Mouse (Mus musculus): ENCODE results near the gene Dennd6b. TPM values are rescaled to one million over a fixed set of nuclear protein-coding genes. Genes with fewer than 3 reads are reported as not detected.

The Dennd6b gene
- total and polyA plus RNA-seq, 3 experiments: 4.1 to 9.1 (median 9.0) TPM

DNA sequence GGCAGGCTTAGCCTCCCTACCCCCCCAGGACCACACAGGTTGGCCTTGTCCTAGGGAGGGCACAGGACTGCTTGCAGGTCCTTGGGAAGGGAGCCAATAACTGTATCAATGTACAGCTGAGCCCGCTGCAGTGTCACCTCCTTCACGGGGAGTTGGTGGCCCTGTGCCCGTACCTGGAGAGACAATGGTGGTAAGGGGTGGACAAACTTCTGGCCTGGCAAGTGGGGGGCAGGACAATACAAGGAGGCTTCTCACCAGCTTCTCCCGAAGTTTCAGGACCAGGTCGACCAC is 11.4 kb downstream of the Dennd6b start:
- Histone ChIP-seq H3K79me2 (replicated peaks; ENCODE audit: control insufficient read depth, extremely low read depth, insufficient read depth, poor library complexity, severe bottlenecking) (no peaks in the 10 kb centered on the region), H3K36me3 (replicated peaks in 1 of 2; ENCODE audit: control insufficient read depth in 1 of 2, insufficient read depth in 1 of 2, low read length in 1 of 2) (peaks cover 28 to 82% of the 10 kb centered on the region in 2 experiments), H3K4me3 (replicated peaks in 1 of 3; ENCODE audit: low read depth in 2 of 3, low read length in 2 of 3, poor library complexity in 1 of 3) (no peak overlapping the region), H3K27me3 (replicated peaks) (no peaks in the 10 kb centered on the region), H3K9ac (ENCODE audit: insufficient read depth, low read depth) (no peak overlapping the region), H3K4me2 (ENCODE audit: insufficient read depth, low read depth, poor library complexity, severe bottlenecking) (no peak overlapping the region), H3K27ac (ENCODE audit: insufficient read depth, low read depth) (no peak overlapping the region), H3K9me3 (replicated peaks; ENCODE audit: low read length) (peaks cover 8% of the 10 kb centered on the region), H3K4me1 (ENCODE audit: control insufficient read depth in 1 of 2, insufficient read depth in 2 of 2) (peaks cover 4 to 9% of the 10 kb centered on the region in 2 experiments; a peak in 1 of 4 replicates)
- in situ Hi-C loops (cut with MboI; ENCODE audit: low pct_ligation_motif_present, low pct_unique_long_range_greater_than_20kb, low sequenced_read_pairs) (no loop called here), dilution Hi-C loops (cut with MboI; ENCODE audit: extremely low pct_ligation_motif_present, extremely low pct_unique_long_range_greater_than_20kb, low sequenced_read_pairs) (no loop called here)
- no peak for DNase-seq (ENCODE audit: extremely low read depth)
- no peak for TF ChIP-seq BHLHE40 (IDR thresholded peaks at IDR 0.05; ENCODE audit: low read depth, low read length)
- no peak for TF ChIP-seq E2F4 (IDR thresholded peaks at IDR 0.05; ENCODE audit: insufficient replicate concordance, low read depth, low read length)
- no peak for TF ChIP-seq POLR2A (IDR thresholded peaks at IDR 0.05; ENCODE audit: low read depth, low read length)
- no peak for TF ChIP-seq USF1 (IDR thresholded peaks at IDR 0.05; ENCODE audit: low read depth, low read length)
- no peak for TF ChIP-seq TBP (conservative IDR thresholded peaks at IDR 0.05; ENCODE audit: low read depth, low read length)
- no peak for TF ChIP-seq USF2 (conservative IDR thresholded peaks at IDR 0.05; ENCODE audit: low read depth, low read length)
- TF ChIP-seq IRF4 (IDR thresholded peaks at IDR 0.05; ENCODE audit: low read depth, low read length): no peak
- TF ChIP-seq RCOR1 (conservative IDR thresholded peaks at IDR 0.05; ENCODE audit: low read depth, low read length): no peak
- no peak for TF ChIP-seq KAT2A (IDR thresholded peaks at IDR 0.05; ENCODE audit: insufficient replicate concordance, low read length)
- TF ChIP-seq ZMIZ1 (IDR thresholded peaks at IDR 0.05; ENCODE audit: low read depth, low read length): no peak
- TF ChIP-seq POLR2AphosphoS2 (IDR thresholded peaks at IDR 0.05; ENCODE audit: low read depth, low read length): no peak
- TF ChIP-seq CTCF (conservative IDR thresholded peaks at IDR 0.05 in 1 of 2, IDR thresholded peaks at IDR 0.05 in 1 of 2; ENCODE audit: low read depth in 2 of 2, low read length in 2 of 2): no peak
- no peak for TF ChIP-seq MYC (IDR thresholded peaks at IDR 0.05; ENCODE audit: low read depth, low read length)
- TF ChIP-seq ELF1 (IDR thresholded peaks at IDR 0.05; ENCODE audit: low read depth, low read length): no peak
- no peak for TF ChIP-seq PAX5 (IDR thresholded peaks at IDR 0.05; ENCODE audit: low read length)
- TF ChIP-seq CHD2 (IDR thresholded peaks at IDR 0.05; ENCODE audit: low read length): no peak
- no peak for TF ChIP-seq ETS1 (conservative IDR thresholded peaks at IDR 0.05; ENCODE audit: low read depth, low read length)
- TF ChIP-seq MEF2A (IDR thresholded peaks at IDR 0.05; ENCODE audit: borderline replicate concordance, low read depth, low read length): no peak
- TF ChIP-seq MXI1 (IDR thresholded peaks at IDR 0.05; ENCODE audit: low read depth, low read length): no peak

DNA sequence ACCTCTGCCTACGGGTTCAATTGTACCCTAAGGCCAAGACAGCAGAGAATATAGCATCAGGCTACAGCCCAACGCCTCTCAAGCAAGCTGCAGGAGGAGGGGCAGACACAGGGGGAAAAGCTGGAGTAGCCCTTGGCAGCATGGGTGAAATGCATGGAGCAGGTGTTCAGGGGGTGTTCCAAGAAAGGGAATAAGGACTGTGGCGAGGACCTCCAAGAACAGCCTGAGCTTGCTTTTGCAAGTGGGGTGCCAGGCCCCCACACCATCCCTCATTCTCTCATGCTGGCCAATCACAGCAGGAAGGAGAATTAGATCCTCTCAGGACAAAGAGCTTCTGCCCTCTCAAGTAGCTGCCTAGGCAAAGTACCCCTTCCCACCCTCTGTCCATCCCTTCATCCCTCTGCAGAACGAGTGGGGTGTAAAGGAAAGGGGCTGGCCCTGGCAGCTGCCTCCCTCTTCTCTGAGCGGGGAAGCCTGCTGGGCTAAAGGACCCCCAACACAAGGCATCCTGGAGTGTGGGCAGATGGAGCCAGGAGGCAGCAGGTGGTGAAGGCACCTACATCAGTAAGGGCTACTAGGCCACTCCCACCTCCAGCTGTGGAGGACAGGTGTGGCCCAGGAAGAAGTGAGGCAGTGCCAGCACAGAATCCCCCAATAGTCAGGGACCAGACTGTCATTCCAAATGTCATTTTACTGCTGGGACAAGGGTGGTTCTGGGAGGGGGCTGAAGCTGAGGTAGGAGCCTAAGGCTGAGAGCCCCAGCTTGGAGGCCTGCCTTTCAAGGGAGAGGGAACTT is 12.0 kb downstream of the Dennd6b start:
- Histone ChIP-seq H3K4me1 (ENCODE audit: control insufficient read depth in 1 of 2, insufficient read depth in 2 of 2) (peaks cover 4 to 14% of the 10 kb centered on the region in 2 experiments; a peak in 2 of 4 replicates), H3K36me3 (replicated peaks in 1 of 2; ENCODE audit: control insufficient read depth in 1 of 2, insufficient read depth in 1 of 2, low read length in 1 of 2) (peaks cover 28 to 77% of the 10 kb centered on the region in 2 experiments), H3K27me3 (replicated peaks) (no peaks in the 10 kb centered on the region), H3K9me3 (replicated peaks; ENCODE audit: low read length) (peaks cover 8% of the 10 kb centered on the region), H3K79me2 (replicated peaks; ENCODE audit: control insufficient read depth, extremely low read depth, insufficient read depth, poor library complexity, severe bottlenecking) (0 out of 2 replicates have a peak, but pooled peaks cover 3% of the 10 kb centered on the region), H3K9ac (ENCODE audit: insufficient read depth, low read depth) (no peak overlapping the region), H3K4me3 (replicated peaks in 1 of 3; ENCODE audit: low read depth in 2 of 3, low read length in 2 of 3, poor library complexity in 1 of 3) (no peak overlapping the region), H3K27ac (ENCODE audit: insufficient read depth, low read depth) (no peak overlapping the region), H3K4me2 (ENCODE audit: insufficient read depth, low read depth, poor library complexity, severe bottlenecking) (no peak overlapping the region)
- DNase-seq (ENCODE audit: extremely low read depth): no peak
- in situ Hi-C loops (cut with MboI; ENCODE audit: low pct_ligation_motif_present, low pct_unique_long_range_greater_than_20kb, low sequenced_read_pairs): no loop called here
- dilution Hi-C loops (cut with MboI; ENCODE audit: extremely low pct_ligation_motif_present, extremely low pct_unique_long_range_greater_than_20kb, low sequenced_read_pairs): no loop called here
- TF ChIP-seq TBP (conservative IDR thresholded peaks at IDR 0.05; ENCODE audit: low read depth, low read length): no peak
- no peak for TF ChIP-seq USF2 (conservative IDR thresholded peaks at IDR 0.05; ENCODE audit: low read depth, low read length)
- no peak for TF ChIP-seq KAT2A (IDR thresholded peaks at IDR 0.05; ENCODE audit: insufficient replicate concordance, low read length)
- TF ChIP-seq ELF1 (IDR thresholded peaks at IDR 0.05; ENCODE audit: low read depth, low read length): no peak
- TF ChIP-seq USF1 (IDR thresholded peaks at IDR 0.05; ENCODE audit: low read depth, low read length): no peak
- no peak for TF ChIP-seq ZC3H11A (IDR thresholded peaks at IDR 0.05; ENCODE audit: low read depth, low read length)

Data from CH12.LX (cell line).